Mouse (Mus musculus): ENCODE results near the gene Naxd. TPM values are rescaled to one million over a fixed set of nuclear protein-coding genes. Genes with fewer than 3 reads are reported as not detected.

Naxd gene
- total and polyA plus RNA-seq, 3 experiments = 39.7 to 57.1 (median 50.1) TPM

DNA sequence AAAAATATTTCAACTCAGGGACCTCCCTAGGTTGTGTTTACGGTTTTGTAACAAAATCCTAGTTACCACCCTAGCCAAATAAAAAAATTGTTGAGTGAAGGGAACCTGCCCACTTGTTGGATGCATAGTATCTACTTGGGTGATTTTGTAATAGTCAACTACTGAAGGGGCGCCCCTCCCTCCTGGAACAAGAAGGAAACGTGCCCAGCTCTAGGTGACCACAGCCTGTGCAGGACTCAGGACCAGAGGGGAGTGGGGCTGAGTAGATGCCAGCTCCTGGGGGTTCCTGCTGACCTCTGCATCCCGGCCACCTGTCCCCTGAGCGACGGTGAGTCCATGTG is 20.7 kb downstream of the Naxd start:
- Histone ChIP-seq H3K4me3 (replicated peaks in 1 of 3; ENCODE audit: low read depth in 2 of 3, low read length in 2 of 3, poor library complexity in 1 of 3) (no peak overlapping the region), H3K36me3 (replicated peaks in 1 of 2; ENCODE audit: control insufficient read depth in 1 of 2, insufficient read depth in 1 of 2, low read length in 1 of 2) (peaks cover 88 to 99% of the 10 kb centered on the region in 2 experiments), H3K27me3 (replicated peaks) (no peaks in the 10 kb centered on the region), H3K4me2 (ENCODE audit: insufficient read depth, low read depth, poor library complexity, severe bottlenecking) (no peak overlapping the region), H3K4me1 (ENCODE audit: control insufficient read depth in 1 of 2, insufficient read depth in 2 of 2) (no peaks in the 10 kb centered on the region), H3K9ac (ENCODE audit: insufficient read depth, low read depth) (no peak overlapping the region), H3K9me3 (replicated peaks; ENCODE audit: low read length) (no peaks in the 10 kb centered on the region), H3K79me2 (replicated peaks; ENCODE audit: control insufficient read depth, extremely low read depth, insufficient read depth, poor library complexity, severe bottlenecking) (no peaks in the 10 kb centered on the region), H3K27ac (ENCODE audit: insufficient read depth, low read depth) (no peak overlapping the region)
- in situ Hi-C loops (cut with MboI; ENCODE audit: low pct_ligation_motif_present, low pct_unique_long_range_greater_than_20kb, low sequenced_read_pairs) = loop anchor here (25.0 kb wide), 1 partner anchor 94 kb away; no protein-coding TSS in a partner anchor
- dilution Hi-C loops (cut with MboI; ENCODE audit: extremely low pct_ligation_motif_present, extremely low pct_unique_long_range_greater_than_20kb, low sequenced_read_pairs) = no loop called here
- DNase-seq (ENCODE audit: extremely low read depth) = no peak
- TF ChIP-seq PAX5 (IDR thresholded peaks at IDR 0.05; ENCODE audit: low read length) (no peak), ZKSCAN1 (IDR thresholded peaks at IDR 0.05; ENCODE audit: borderline replicate concordance, low read depth, low read length) (no peak), ZNF384 (IDR thresholded peaks at IDR 0.05; ENCODE audit: low read depth, low read length) (no peak), TCF12 (IDR thresholded peaks at IDR 0.05; ENCODE audit: low read depth, low read length) (no peak), NRF1 (IDR thresholded peaks at IDR 0.05; ENCODE audit: low read depth, low read length) (no peak), NELFE (IDR thresholded peaks at IDR 0.05; ENCODE audit: low read depth, low read length) (no peak), TBP (conservative IDR thresholded peaks at IDR 0.05; ENCODE audit: low read depth, low read length) (no peak), MXI1 (IDR thresholded peaks at IDR 0.05; ENCODE audit: low read depth, low read length) (no peak), ETS1 (conservative IDR thresholded peaks at IDR 0.05; ENCODE audit: low read depth, low read length) (no peak), RAD21 (IDR thresholded peaks at IDR 0.05; ENCODE audit: low read depth, low read length) (no peak), IRF4 (IDR thresholded peaks at IDR 0.05; ENCODE audit: low read depth, low read length) (no peak), ELF1 (IDR thresholded peaks at IDR 0.05; ENCODE audit: low read depth, low read length) (no peak), GABPA (IDR thresholded peaks at IDR 0.05; ENCODE audit: insufficient replicate concordance, low read depth, low read length) (no peak), SIN3A (IDR thresholded peaks at IDR 0.05; ENCODE audit: low read length) (no peak), MAZ (IDR thresholded peaks at IDR 0.05; ENCODE audit: low read depth, low read length) (no peak), E2F4 (IDR thresholded peaks at IDR 0.05; ENCODE audit: insufficient replicate concordance, low read depth, low read length) (no peak), JUN (IDR thresholded peaks at IDR 0.05; ENCODE audit: insufficient read depth, low read depth, low read length) (no peak), POLR2AphosphoS2 (IDR thresholded peaks at IDR 0.05; ENCODE audit: low read depth, low read length) (no peak), MAX (IDR thresholded peaks at IDR 0.05; ENCODE audit: low read length) (no peak), JUND (conservative IDR thresholded peaks at IDR 0.05; ENCODE audit: low read depth, low read length) (no peak)

DNA sequence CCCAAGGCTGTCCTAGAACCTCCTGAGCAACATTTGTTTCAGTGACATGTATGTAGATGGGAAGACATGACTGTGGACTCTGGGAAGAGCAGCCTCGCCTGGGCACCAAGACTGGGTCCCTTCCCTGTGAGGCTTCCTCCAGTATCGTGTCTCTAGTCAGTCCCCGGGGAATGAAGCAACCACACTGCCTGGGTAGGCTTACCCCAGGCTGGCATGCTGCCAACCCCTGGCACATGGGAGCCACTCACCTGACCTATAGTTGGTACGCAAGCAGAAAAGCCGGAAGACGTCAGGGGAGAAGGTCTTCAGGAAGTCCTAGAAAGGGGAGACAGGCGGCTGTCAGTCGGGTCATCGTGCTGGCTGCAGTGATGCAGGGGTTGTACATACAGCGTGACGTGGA is 21.4 kb downstream of the Naxd start:
- DNase-seq (ENCODE audit: extremely low read depth) = no peak
- H3K4me3 ChIP-seq (replicated peaks in 1 of 3; ENCODE audit: low read depth in 2 of 3, low read length in 2 of 3, poor library complexity in 1 of 3) = no peak overlapping the region
- no peak overlapping the region for H3K27ac ChIP-seq (ENCODE audit: insufficient read depth, low read depth)
- no peaks in the 10 kb centered on the region for H3K9me3 ChIP-seq (replicated peaks; ENCODE audit: low read length)
- H3K36me3 ChIP-seq (replicated peaks in 1 of 2; ENCODE audit: control insufficient read depth in 1 of 2, insufficient read depth in 1 of 2, low read length in 1 of 2) = peaks cover 83 to 99% of the 10 kb centered on the region in 2 experiments
- dilution Hi-C loops (cut with MboI; ENCODE audit: extremely low pct_ligation_motif_present, extremely low pct_unique_long_range_greater_than_20kb, low sequenced_read_pairs) (no loop called here), in situ Hi-C loops (cut with MboI; ENCODE audit: low pct_ligation_motif_present, low pct_unique_long_range_greater_than_20kb, low sequenced_read_pairs) (loop anchor here (25.0 kb wide), 1 partner anchor 94 kb away; no protein-coding TSS in a partner anchor)
- H3K79me2 ChIP-seq (replicated peaks; ENCODE audit: control insufficient read depth, extremely low read depth, insufficient read depth, poor library complexity, severe bottlenecking) = no peaks in the 10 kb centered on the region
- no peak overlapping the region for H3K9ac ChIP-seq (ENCODE audit: insufficient read depth, low read depth)
- no peaks in the 10 kb centered on the region for H3K27me3 ChIP-seq (replicated peaks)
- no peak overlapping the region for H3K4me2 ChIP-seq (ENCODE audit: insufficient read depth, low read depth, poor library complexity, severe bottlenecking)
- no peaks in the 10 kb centered on the region for H3K4me1 ChIP-seq (ENCODE audit: control insufficient read depth in 1 of 2, insufficient read depth in 2 of 2)
- no peak for TF ChIP-seq MEF2A (IDR thresholded peaks at IDR 0.05; ENCODE audit: borderline replicate concordance, low read depth, low read length)
- TF ChIP-seq HCFC1 (IDR thresholded peaks at IDR 0.05; ENCODE audit: low read depth, low read length) = no peak
- no peak for TF ChIP-seq PAX5 (IDR thresholded peaks at IDR 0.05; ENCODE audit: low read length)
- TF ChIP-seq RCOR1 (conservative IDR thresholded peaks at IDR 0.05; ENCODE audit: low read depth, low read length) = no peak
- TF ChIP-seq JUND (conservative IDR thresholded peaks at IDR 0.05; ENCODE audit: low read depth, low read length) = no peak
